Mouse (Mus musculus) thymus, adult 2 months (tissue): Measurements from ENCODE around the gene Med24. TPM values are rescaled to one million over a fixed set of nuclear protein-coding genes. Genes with fewer than 3 reads are reported as not detected.

ENCODE experiments used
- DNase-seq: peaks from one replicate; pipeline ENCODE4 v3.0.0; 2021
- H3K27ac ChIP-seq: fragments of 200-500 bp; 2 replicates; pipeline ENCODE4 v1.5.1; 2012; ENCODE audit warnings: low read length, control low read depth; ENCODE audit not compliant: control insufficient read depth, insufficient read depth
- H3K27me3 ChIP-seq: fragments of 200-500 bp; 2 replicates; pipeline ENCODE4 v1.6.1; 2012; ENCODE audit warnings: mild to moderate bottlenecking, low read length, moderate library complexity, mixed read lengths; ENCODE audit not compliant: control insufficient read depth, insufficient read depth
- H3K36me3 ChIP-seq: fragments of 200-500 bp; 2 replicates; pipeline ENCODE4 v1.6.1; 2012; ENCODE audit warnings: mild to moderate bottlenecking, low read length, moderate library complexity; ENCODE audit not compliant: control insufficient read depth, insufficient read depth
- H3K4me1 ChIP-seq: fragments of 200-500 bp; replicated peaks from 2 replicates; pipeline ENCODE4 v1.6.1; 2012; ENCODE audit warnings: low read length; ENCODE audit not compliant: control insufficient read depth, insufficient read depth
- H3K4me3 ChIP-seq: fragments of 200-500 bp; 2 replicates; pipeline ENCODE4 v1.5.1; 2012; ENCODE audit warnings: mild to moderate bottlenecking, low read length, control low read depth, moderate library complexity; ENCODE audit not compliant: control insufficient read depth, insufficient read depth
- CTCF ChIP-seq: fragments of 200-500 bp; IDR thresholded peaks from 2 replicates; pipeline ENCODE4 v1.5.1; 2012; ENCODE audit warnings: mild to moderate bottlenecking, control low read depth, low read length, moderate library complexity, borderline replicate concordance; ENCODE audit not compliant: control insufficient read depth, poor library complexity, insufficient read depth; ENCODE audit errors: extremely low read depth
- POLR2A ChIP-seq: fragments of 200-500 bp; IDR thresholded peaks from 2 replicates; pipeline ENCODE4 v1.6.1; 2012; ENCODE audit warnings: mild to moderate bottlenecking, low read length, control low read depth, moderate library complexity; ENCODE audit not compliant: control insufficient read depth, poor library complexity, insufficient read depth; ENCODE audit errors: extremely low read depth
- WGBS: fragments of 180-500 bp; shearing (Covaris S2); methylation state at CpG from one replicate; pipeline ENCODE4 v1.1.7; 2018; 5-methylcytosine and 5-hydroxymethylcytosine counted together
- polyA plus RNA-seq: library from polyadenylated mRNA; depleted of rRNA; stranded (reverse); fragments of >200 nt; gene quantifications from 2 replicates; pipeline ENCODE4 v1.2.3, GENCODE M21; 2012

Gene Med24
- polyA plus RNA-seq, 1 experiment: 179 TPM

DNA sequence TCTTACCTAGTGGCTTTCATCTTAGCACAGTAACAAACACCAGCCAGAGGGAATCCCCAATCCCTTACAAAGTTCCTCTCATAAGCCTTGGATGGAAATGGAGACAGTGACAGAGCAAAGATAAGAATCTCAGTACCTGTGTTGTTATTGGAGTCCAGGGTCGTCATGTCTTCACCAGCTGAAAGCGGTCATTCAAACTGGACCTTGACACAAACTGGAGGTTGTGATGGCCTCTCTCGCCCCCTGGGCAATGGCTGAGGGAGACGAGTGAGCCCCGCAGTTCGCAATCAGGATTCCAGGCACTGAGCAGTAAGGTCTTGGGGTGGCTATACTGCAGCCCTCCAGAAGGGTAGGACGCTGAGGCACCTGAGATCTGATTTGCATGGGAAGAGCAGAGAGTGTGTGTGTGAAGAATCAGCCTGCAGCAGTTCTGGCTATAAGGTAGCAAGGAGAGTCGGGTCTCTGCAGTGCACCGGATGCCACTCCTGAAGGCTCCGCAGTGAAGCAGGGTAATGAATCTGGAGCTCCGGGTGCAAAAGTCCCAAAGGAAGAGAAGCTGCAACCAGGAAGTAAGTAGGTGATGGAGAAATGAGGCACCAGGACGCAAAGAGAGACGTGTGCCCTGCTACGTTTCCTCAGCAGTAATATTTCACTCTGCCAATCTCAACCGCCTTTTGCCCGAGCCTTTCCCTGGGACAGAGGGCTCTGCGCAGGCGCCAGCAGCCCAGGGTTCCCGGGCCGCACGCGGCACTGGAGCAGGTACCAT is 45.5 kb upstream of the Med24 start, which contains the start of gene Nr1d1:
TSS of gene Nr1d1 (minus strand) at position 752 of the 766 bp plus-strand sequence.
- peak within 1 kb of the TSS; percentile 48; the same call in 1 of the 2 replicates for H3K27ac ChIP-seq
- no peak for TF ChIP-seq POLR2A
- TF ChIP-seq CTCF: no peak
- peaks cover 43% of the 10 kb centered on the region for H3K4me1 ChIP-seq
- peak within 1 kb of the TSS; percentile 50 for H3K4me3 ChIP-seq
- no peak for DNase-seq
- no peaks in the 10 kb centered on the region for H3K27me3 ChIP-seq
- no peaks in the 10 kb centered on the region for H3K36me3 ChIP-seq
- WGBS: 1% methylated on average over 22 of the region's 22 CpGs

DNA sequence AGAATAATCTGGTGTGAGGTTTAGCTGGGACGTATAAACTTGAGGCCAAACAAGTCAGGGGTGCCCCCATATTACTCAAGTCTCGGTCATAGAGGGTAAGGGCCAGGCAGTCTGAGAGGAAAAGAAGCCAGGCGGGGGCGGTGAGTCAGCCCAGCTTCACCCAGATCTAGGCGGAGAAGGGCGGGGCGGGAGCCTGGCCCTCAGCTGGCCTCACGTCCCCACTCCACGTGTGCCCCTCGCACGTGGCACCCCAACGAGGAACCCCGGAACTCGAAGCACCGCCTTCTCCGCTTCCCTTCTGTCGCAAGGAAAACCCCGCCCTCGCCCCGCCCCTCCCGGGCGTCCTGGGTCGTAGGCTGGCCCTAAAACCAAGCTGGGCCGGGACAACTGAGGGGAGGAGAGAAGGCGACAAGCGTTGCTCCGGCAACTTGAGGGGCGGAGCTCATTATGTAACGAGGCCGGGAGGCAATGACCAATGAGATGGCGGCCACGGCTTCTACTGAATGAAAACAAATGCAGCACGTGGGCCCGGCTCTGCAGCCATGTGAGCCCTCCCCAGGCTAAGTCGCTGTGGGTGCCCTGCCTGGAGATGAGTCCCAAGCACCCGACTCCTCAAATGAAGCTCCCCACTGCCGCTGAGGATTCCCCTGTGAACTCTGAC is 44.5 kb upstream of the Med24 start:
- H3K4me3 ChIP-seq: peak overlapping the region; percentile 35
- TF ChIP-seq POLR2A (peak; percentile 27; the same call in 1 of the 2 replicates), CTCF (peak; percentile 42; the same call in 1 of the 2 replicates)
- H3K27me3 ChIP-seq: no peaks in the 10 kb centered on the region
- 0 out of 2 replicates have a peak overlapping the region, but pooled peaks have one; percentile 13 for H3K27ac ChIP-seq
- no peaks in the 10 kb centered on the region for H3K36me3 ChIP-seq
- H3K4me1 ChIP-seq: peaks cover 43% of the 10 kb centered on the region
- peak; percentile 97 for DNase-seq
- WGBS: 1% methylated on average over 37 of the region's 37 CpGs

- Histone ChIP-seq H3K36me3 (no peaks in the 10 kb centered on the region), H3K27me3 (no peaks in the 10 kb centered on the region), H3K4me3 (no peak overlapping the region), H3K4me1 (peaks cover 47% of the 10 kb centered on the region), H3K27ac (no peak overlapping the region)
- no peak for DNase-seq
- WGBS: 70% methylated on average over 8 of the region's 8 CpGs
- no peak for TF ChIP-seq POLR2A
- no peak for TF ChIP-seq CTCF
Observed at GRCm38 (mm10) chr11:98772667-98773171, 43.5 kb upstream of the Med24 start.

GRCm38 (mm10) chr11:98771844-98772525 is 42.8 kb upstream of the Med24 start:
- DNase-seq: no peak
- WGBS: 96% methylated on average over 11 of the region's 11 CpGs
- H3K4me1 ChIP-seq: peaks cover 49% of the 10 kb centered on the region
- no peaks in the 10 kb centered on the region for H3K36me3 ChIP-seq
- H3K27me3 ChIP-seq: no peaks in the 10 kb centered on the region
- H3K4me3 ChIP-seq: no peak overlapping the region
- H3K27ac ChIP-seq: no peak overlapping the region
- TF ChIP-seq CTCF (no peak), POLR2A (no peak)

DNA sequence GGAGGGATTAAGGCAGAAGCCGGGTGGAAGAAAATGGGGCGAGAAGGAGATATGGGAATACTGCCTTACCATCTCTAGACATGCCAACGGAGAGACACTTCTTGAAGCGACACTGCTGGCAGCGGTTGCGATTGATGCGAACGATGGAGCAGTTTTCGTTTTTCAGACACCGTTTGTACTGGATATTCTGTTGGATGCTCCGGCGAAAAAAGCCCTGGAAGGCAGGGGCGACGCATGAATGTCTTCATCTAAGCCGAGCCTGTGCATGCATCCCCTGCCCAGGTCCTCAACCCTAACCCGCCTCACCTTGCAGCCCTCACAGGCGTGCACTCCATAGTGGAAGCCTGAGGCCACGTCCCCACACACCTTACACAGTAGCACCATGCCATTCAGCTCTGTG is 41.9 kb upstream of the Med24 start:
- Histone ChIP-seq H3K4me3 (no peak overlapping the region), H3K27ac (no peak overlapping the region), H3K27me3 (no peaks in the 10 kb centered on the region), H3K4me1 (peaks cover 48% of the 10 kb centered on the region), H3K36me3 (no peaks in the 10 kb centered on the region)
- TF ChIP-seq POLR2A (no peak), CTCF (no peak)
- DNase-seq: no peak
- WGBS: 96% methylated on average over 18 of the region's 18 CpGs

DNA sequence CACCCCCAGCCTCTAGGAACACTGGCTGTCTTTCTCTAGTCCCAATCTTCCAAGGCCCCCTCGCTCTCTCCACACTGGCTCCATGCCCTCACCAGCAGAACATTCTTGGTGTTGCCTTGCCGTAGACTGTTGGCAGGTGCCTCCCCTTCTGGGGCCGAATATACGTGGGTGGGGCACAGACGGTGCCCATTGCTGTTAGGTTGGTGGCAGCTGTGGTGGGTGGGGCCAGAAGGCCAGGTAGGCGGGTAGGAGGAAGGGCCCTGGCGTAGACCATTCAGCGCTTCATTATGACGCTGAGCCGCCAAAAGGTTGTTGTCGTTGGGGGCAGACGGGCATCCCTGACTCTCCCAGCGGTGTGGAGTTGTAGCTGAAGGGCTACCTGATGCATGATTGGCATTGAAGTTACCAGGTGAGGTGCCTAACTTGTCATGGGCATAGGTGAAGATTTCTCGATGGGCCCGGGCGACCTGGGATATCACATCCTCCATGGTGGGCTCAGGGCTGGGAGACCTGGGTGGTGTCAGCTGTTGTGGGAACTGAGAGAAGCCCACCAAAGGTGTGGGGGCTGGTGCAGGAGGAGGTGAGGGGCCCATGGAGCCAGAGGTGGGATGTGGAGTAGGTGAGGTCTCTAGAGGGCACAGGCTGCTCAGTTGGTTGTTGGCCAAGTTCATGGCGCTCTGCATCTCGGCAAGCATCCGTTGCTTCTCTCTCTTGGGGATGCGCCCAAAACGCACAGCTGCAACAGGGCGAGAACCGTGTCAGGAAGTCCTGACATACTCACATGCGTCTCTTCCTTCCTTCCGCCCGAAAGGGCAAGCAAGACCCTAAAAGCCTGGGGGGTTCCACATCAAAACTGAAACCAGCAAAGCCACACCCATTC is 41.1 kb upstream of the Med24 start:
- H3K4me3 ChIP-seq: no peak overlapping the region
- H3K27ac ChIP-seq: peak overlapping the region; percentile 28; the same call in 1 of the 2 replicates
- WGBS: 83% methylated on average over 26 of the region's 26 CpGs
- DNase-seq: no peak
- TF ChIP-seq CTCF (no peak), POLR2A (no peak)
- H3K4me1 ChIP-seq: peaks cover 43% of the 10 kb centered on the region
- no peaks in the 10 kb centered on the region for H3K36me3 ChIP-seq
- no peaks in the 10 kb centered on the region for H3K27me3 ChIP-seq
